Mouse (Mus musculus) c-Kit-positive CD71-negative TER-119-negative erythroid progenitor cells, embryonic 14.5 days (primary cell): ENCODE results near the gene 9330161L09Rik.
"Not testable (repeated sequence)": the region's sequence is repeated elsewhere in the genome, so short reads cannot be mapped to it uniquely, and the experiment has no call there.

Experiments
- DNase-seq: peaks from one replicate; pipeline ENCODE4 v3.0.0-alpha.2; 2013; ENCODE audit warnings: low read depth

Gene 9330161L09Rik

GRCm38 (mm10) chr12:103407720-103408119, at the start of gene 9330161L09Rik:
9330161L09Rik (minus strand) TSS chr12:103407820.
- DNase-seq, result no peak

- DNase-seq, result no peak
Measured at GRCm38 (mm10) chr12:103457140-103457539, 49.5 kb upstream of the 9330161L09Rik start, which contains the start of gene Ifi27l2b. Ifi27l2b (minus strand) TSS chr12:103457223.

- not testable (repeated sequence) for DNase-seq
Measured at GRCm38 (mm10) chr12:103456727-103457126, 49.1 kb upstream of the 9330161L09Rik start.

GRCm38 (mm10) chr12:103453361-103453760, 45.7 kb upstream of the 9330161L09Rik start:
- no peak for DNase-seq

- DNase-seq, result no peak
Measured at GRCm38 (mm10) chr12:103445060-103445459, 37.4 kb upstream of the 9330161L09Rik start.

- not testable (repeated sequence) for DNase-seq
Measured at GRCm38 (mm10) chr12:103444261-103444660, 36.6 kb upstream of the 9330161L09Rik start.

- DNase-seq, result peak; percentile 8
Measured at GRCm38 (mm10) chr12:103443524-103443923, 35.9 kb upstream of the 9330161L09Rik start, which contains the start of gene Ifi27l2a. Ifi27l2a (minus strand) TSS chr12:103443680.

- DNase-seq, result no peak
Measured at GRCm38 (mm10) chr12:103437601-103438000, 30.0 kb upstream of the 9330161L09Rik start.

- DNase-seq, result no peak
Measured at GRCm38 (mm10) chr12:103434861-103435260, 27.2 kb upstream of the 9330161L09Rik start.

GRCm38 (mm10) chr12:103433986-103434731, 26.5 kb upstream of the 9330161L09Rik start, which contains the start of gene Ifi27:
Ifi27 (plus strand) TSS chr12:103434211.
- peak; percentile 5 for DNase-seq

GRCm38 (mm10) chr12:103433430-103433829, 25.8 kb upstream of the 9330161L09Rik start:
- DNase-seq, result no peak

GRCm38 (mm10) chr12:103426710-103427109, 19.1 kb upstream of the 9330161L09Rik start:
- no peak for DNase-seq

GRCm38 (mm10) chr12:103425729-103426470, 18.3 kb upstream of the 9330161L09Rik start, which contains the start of gene Ddx24:
Ddx24 (minus strand) TSS chr12:103425830.
- peak; percentile 93 for DNase-seq

GRCm38 (mm10) chr12:103425016-103425728, 17.6 kb upstream of the 9330161L09Rik start:
- DNase-seq, result peak; percentile 4

GRCm38 (mm10) chr12:103408144-103408543, 524 bp upstream of the 9330161L09Rik start:
- no peak for DNase-seq

GRCm38 (mm10) chr12:103404131-103404530, 3.5 kb downstream of the 9330161L09Rik start:
- no peak for DNase-seq

- no peak for DNase-seq
Measured at GRCm38 (mm10) chr12:103396751-103397150, 10.9 kb downstream of the 9330161L09Rik start.

- no peak for DNase-seq
Measured at GRCm38 (mm10) chr12:103395486-103396275, 11.9 kb downstream of the 9330161L09Rik start.

- DNase-seq, result peak; percentile 53
Measured at GRCm38 (mm10) chr12:103393528-103393927, 14.1 kb downstream of the 9330161L09Rik start.

- no peak for DNase-seq
Measured at GRCm38 (mm10) chr12:103391098-103391497, 16.5 kb downstream of the 9330161L09Rik start.

GRCm38 (mm10) chr12:103389982-103390381, 17.6 kb downstream of the 9330161L09Rik start:
- no peak for DNase-seq
